Mouse (Mus musculus) ES-E14 (cell line): ENCODE measurements around the gene Tmem189.

ENCODE experiments used
- CHD2 ChIP-seq: IDR thresholded peaks from 2 replicates; pipeline ENCODE4 v1.6.1; 2014; ENCODE audit warnings: mild to moderate bottlenecking, low read depth, low read length, inconsistent platforms
- HCFC1 ChIP-seq: IDR thresholded peaks from 2 replicates; pipeline ENCODE4 v1.6.1; 2012; ENCODE audit warnings: low read length, inconsistent platforms, borderline replicate concordance; ENCODE audit not compliant: insufficient read depth
- ZC3H11A ChIP-seq: IDR thresholded peaks from 2 replicates; pipeline ENCODE4 v1.6.1; 2012; ENCODE audit warnings: low read depth, mild to moderate bottlenecking, inconsistent platforms, low read length, borderline replicate concordance

GRCm38 (mm10) chr2:167700018-167700417, 10.4 kb upstream of the Tmem189 start:
- TF ChIP-seq CHD2 (no peak), ZC3H11A (no peak), HCFC1 (no peak)
